Comparison of ENCODE assay signal across 9 mouse cellular contexts in genomic region chr9:61680911-61681311, GRCm38 (mm10).
A peak's percentile ranks its signal among the peaks of the same experiment; 100 is the strongest.
DNase-seq lines count a peak whose midpoint lies in the region; ATAC-seq lines count a peak whose summit lies in the region.
"Had no signal": no experiment of that assay in that cellular context is flagged by ENCODE, and none has a peak within 500 bp of the region (broad histone marks: within the 10 kb centered on the region; RNA-seq: fewer than 3 reads in every experiment).

No protein-coding gene starts in this region.

- no peak for DNase-seq in forebrain, embryonic 10.5 days (ENCODE audit: extremely low spot score, low spot score)
- DNase-seq in 416B (ENCODE audit: low read depth): peak; percentile 88
- peak; percentile 89 for DNase-seq in naive thymus-derived CD4-positive, alpha-beta T cell, adult 2 months (ENCODE audit: low read depth)
- no peak for DNase-seq in right cerebral cortex, postnatal 10 days (ENCODE audit: low spot score in 2 of 2)
- no peak for DNase-seq in cerebellum, postnatal 25 days

- peaks cover 22% of the 10 kb centered on the region for H3K27me3 ChIP-seq in forebrain, embryonic 10.5 days (ENCODE audit: poor library complexity, severe bottlenecking)
- H3K27me3 ChIP-seq in forebrain, embryonic 12.5 days: peaks cover 22% of the 10 kb centered on the region

- 0 out of 2 replicates have a peak overlapping the region, but pooled peaks have one; percentile 22 for H3K27ac ChIP-seq in forebrain, embryonic 10.5 days
- H3K27ac ChIP-seq in forebrain, embryonic 12.5 days: no peak overlapping the region

- no peaks in the 10 kb centered on the region for H3K9me3 ChIP-seq in forebrain, embryonic 10.5 days
- no peaks in the 10 kb centered on the region for H3K9me3 ChIP-seq in forebrain, embryonic 12.5 days

- H3K9ac ChIP-seq in forebrain, embryonic 12.5 days: no peak overlapping the region

- WGBS in forebrain, embryonic 10.5 days: 45% methylated on average over 6 of the region's 6 CpGs
- WGBS in forebrain, embryonic 12.5 days: 46% methylated on average over 6 of the region's 6 CpGs

- H3K4me2 ChIP-seq in forebrain, embryonic 12.5 days: no peak overlapping the region

- H3K4me3 ChIP-seq in forebrain, embryonic 10.5 days: no peak overlapping the region
- no peak overlapping the region for H3K4me3 ChIP-seq in forebrain, embryonic 12.5 days (replicated peaks)
- H3K4me3 ChIP-seq: myocyte had no signal

- no peak for ATAC-seq in forebrain, embryonic 12.5 days (ENCODE audit: low FRiP score)
- ATAC-seq in common myeloid progenitor, adult 5-6 weeks (replicated peaks; ENCODE audit: low read depth, poor library complexity, severe bottlenecking): peak; percentile 83
- no peak for ATAC-seq in frontal cortex, adult (ENCODE audit: low TSS enrichment)

- peaks cover 36% of the 10 kb centered on the region for H3K4me1 ChIP-seq in forebrain, embryonic 10.5 days
- peaks cover 24% of the 10 kb centered on the region for H3K4me1 ChIP-seq in forebrain, embryonic 12.5 days

- no peaks in the 10 kb centered on the region for H3K36me3 ChIP-seq in forebrain, embryonic 10.5 days (replicated peaks)
- no peaks in the 10 kb centered on the region for H3K36me3 ChIP-seq in forebrain, embryonic 12.5 days (replicated peaks)

Comparison
In these comparisons a context has a peak if more than half of its experiments do, and no peak if none do; other contexts are left out.
1. DNase-seq: peak in 416B (single experiment) and naive thymus-derived CD4-positive, alpha-beta T cell, adult 2 months (single experiment); none in forebrain, embryonic 10.5 days (single experiment), right cerebral cortex, postnatal 10 days (0 of 2) and cerebellum, postnatal 25 days (0 of 2).